Mouse (Mus musculus) intestine, embryonic 14.5 days (tissue): ENCODE data around the gene Rnf141. TPM values are rescaled to one million over a fixed set of nuclear protein-coding genes. Genes with fewer than 3 reads are reported as not detected.

Source experiments
- ATAC-seq: fragments of 200-750 bp; cut with Nextera tagmentation; replicated peaks from 2 replicates; pipeline ENCODE4 v1.8.0; 2017; ENCODE audit warnings: low read depth, moderate number of reproducible peaks, moderate TSS enrichment, moderate library complexity; ENCODE audit not compliant: low FRiP score, low TSS enrichment
- DNase-seq: peaks from one replicate; pipeline ENCODE4 v3.0.0-alpha.2; 2018; ENCODE audit warnings: low spot score
- H3K27ac ChIP-seq: fragments of 300-500 bp; sonication (generic); 2 replicates; pipeline ENCODE4 v1.5.1; 2014; ENCODE audit warnings: low read depth, mild to moderate bottlenecking, control low read depth
- H3K27me3 ChIP-seq: fragments of 300-500 bp; sonication (generic); replicated peaks from 2 replicates; pipeline ENCODE4 v1.6.1; 2014; ENCODE audit warnings: low read length, control low read depth; ENCODE audit not compliant: control insufficient read depth, insufficient read depth
- H3K36me3 ChIP-seq: fragments of 300-500 bp; sonication (generic); 2 replicates; pipeline ENCODE4 v1.6.1; 2014; ENCODE audit warnings: low read length, control low read depth; ENCODE audit not compliant: control insufficient read depth, insufficient read depth
- H3K4me1 ChIP-seq: fragments of 300-500 bp; sonication (generic); replicated peaks from 2 replicates; pipeline ENCODE4 v1.6.1; 2014; ENCODE audit warnings: low read length, control low read depth, mixed read lengths; ENCODE audit not compliant: control insufficient read depth, insufficient read depth
- H3K4me2 ChIP-seq: fragments of 300-500 bp; sonication (generic); 2 replicates; pipeline ENCODE4 v1.6.1; 2014; ENCODE audit warnings: low read length
- H3K4me3 ChIP-seq: fragments of 300-500 bp; sonication (generic); 2 replicates; pipeline ENCODE4 v1.5.1; 2014; ENCODE audit warnings: low read depth, low read length, control low read depth, mixed read lengths
- H3K9ac ChIP-seq: fragments of 300-500 bp; sonication (generic); 2 replicates; pipeline ENCODE4 v1.6.1; 2014; ENCODE audit warnings: mild to moderate bottlenecking, low read length
- H3K9me3 ChIP-seq: fragments of 300-500 bp; sonication (generic); 2 replicates; pipeline ENCODE4 v1.6.1; 2016; ENCODE audit warnings: low read length, control low read depth; ENCODE audit not compliant: control insufficient read depth
- WGBS: fragments of 180-500 bp; shearing (Covaris S2); extraction: QIAGEN DNeasy Blood & Tissue Kit; methylation state at CpG from one replicate; pipeline ENCODE4 v1.1.7; 2014; 5-methylcytosine and 5-hydroxymethylcytosine counted together
- polyA plus RNA-seq: library from polyadenylated mRNA; unstranded; fragments of >200 nt; fragmentation: Nextera tagmentation; extraction: Ambion mirVana; gene quantifications from 2 replicates; pipeline ENCODE4 v1.2.1, GENCODE M21; 2014

Gene Rnf141
- polyA plus RNA-seq, 1 experiment from 2014 or later, result 41.2 TPM

GRCm38 (mm10) chr7:110782845-110783478, 61.3 kb downstream of the Rnf141 start:
- WGBS, result 45% methylated on average over 10 of the region's 10 CpGs
- Histone ChIP-seq H3K27ac (no peak overlapping the region), H3K36me3 (no peaks in the 10 kb centered on the region), H3K4me1 (peaks cover 21% of the 10 kb centered on the region), H3K4me3 (no peak overlapping the region), H3K9me3 (no peaks in the 10 kb centered on the region), H3K4me2 (no peak overlapping the region), H3K27me3 (no peaks in the 10 kb centered on the region), H3K9ac (no peak overlapping the region)
- no peak for DNase-seq
- no peak for ATAC-seq

- no peak for ATAC-seq
- H3K27ac ChIP-seq, result no peak overlapping the region
Observed at GRCm38 (mm10) chr7:110782135-110782534, 62.1 kb downstream of the Rnf141 start.

GRCm38 (mm10) chr7:110781231-110781711, 63.0 kb downstream of the Rnf141 start:
- Histone ChIP-seq H3K27ac (no peak overlapping the region), H3K4me3 (no peak overlapping the region), H3K9me3 (no peaks in the 10 kb centered on the region), H3K36me3 (no peaks in the 10 kb centered on the region), H3K27me3 (no peaks in the 10 kb centered on the region), H3K9ac (no peak overlapping the region), H3K4me1 (peaks cover 21% of the 10 kb centered on the region), H3K4me2 (no peak overlapping the region)
- ATAC-seq (no peak), DNase-seq (no peak)
- 46% methylated on average over 2 of the region's 2 CpGs for WGBS

More at GRCm38 (mm10) chr7:110782135-110782534, 62.1 kb downstream of the Rnf141 start:
- DNase-seq, result no peak
- Histone ChIP-seq H3K4me2 (no peak overlapping the region), H3K4me1 (peaks cover 21% of the 10 kb centered on the region), H3K4me3 (no peak overlapping the region), H3K9me3 (no peaks in the 10 kb centered on the region), H3K9ac (no peak overlapping the region), H3K36me3 (no peaks in the 10 kb centered on the region), H3K27me3 (no peaks in the 10 kb centered on the region)
- WGBS, result 51% methylated on average over 7 of the region's 7 CpGs

- Histone ChIP-seq H3K4me3 (no peak overlapping the region), H3K36me3 (no peaks in the 10 kb centered on the region), H3K9ac (no peak overlapping the region), H3K27ac (no peak overlapping the region), H3K4me2 (no peak overlapping the region), H3K27me3 (no peaks in the 10 kb centered on the region), H3K9me3 (no peaks in the 10 kb centered on the region), H3K4me1 (peaks cover 21% of the 10 kb centered on the region)
- no peak for DNase-seq
- WGBS, result 75% methylated on average over 4 of the region's 4 CpGs
- no peak for ATAC-seq
Observed at GRCm38 (mm10) chr7:110780520-110780919, 63.7 kb downstream of the Rnf141 start.

- 92% methylated on average over 8 of the region's 8 CpGs for WGBS
- no peak overlapping the region for H3K4me3 ChIP-seq
- no peaks in the 10 kb centered on the region for H3K27me3 ChIP-seq
- ATAC-seq (no peak), DNase-seq (no peak)
- H3K9ac ChIP-seq, result no peak overlapping the region
- peaks cover 17% of the 10 kb centered on the region for H3K4me1 ChIP-seq
- no peaks in the 10 kb centered on the region for H3K36me3 ChIP-seq
- H3K4me2 ChIP-seq, result no peak overlapping the region
- H3K27ac ChIP-seq, result no peak overlapping the region
- no peaks in the 10 kb centered on the region for H3K9me3 ChIP-seq
Observed at GRCm38 (mm10) chr7:110779605-110780111, 64.6 kb downstream of the Rnf141 start.

- Histone ChIP-seq H3K4me2 (no peak overlapping the region), H3K27me3 (no peaks in the 10 kb centered on the region), H3K4me3 (no peak overlapping the region), H3K4me1 (peaks cover 21% of the 10 kb centered on the region), H3K9me3 (no peaks in the 10 kb centered on the region), H3K9ac (no peak overlapping the region), H3K27ac (no peak overlapping the region), H3K36me3 (no peaks in the 10 kb centered on the region)
- DNase-seq (no peak), ATAC-seq (no peak)
- WGBS, result 85% methylated on average over 7 of the region's 7 CpGs
Observed at GRCm38 (mm10) chr7:110778933-110779332, 65.3 kb downstream of the Rnf141 start.

GRCm38 (mm10) chr7:110777146-110778001, 66.9 kb downstream of the Rnf141 start:
- DNase-seq (no peak), ATAC-seq (no peak)
- no peak overlapping the region for H3K4me3 ChIP-seq
- H3K4me2 ChIP-seq, result no peak overlapping the region
- H3K27me3 ChIP-seq, result no peaks in the 10 kb centered on the region
- WGBS, result 90% methylated on average over 18 of the region's 18 CpGs
- no peaks in the 10 kb centered on the region for H3K9me3 ChIP-seq
- peaks cover 22% of the 10 kb centered on the region for H3K4me1 ChIP-seq
- H3K27ac ChIP-seq, result no peak overlapping the region
- no peak overlapping the region for H3K9ac ChIP-seq
- H3K36me3 ChIP-seq, result no peaks in the 10 kb centered on the region

- no peak overlapping the region for H3K27ac ChIP-seq
- no peak for ATAC-seq
- H3K4me3 ChIP-seq, result no peak overlapping the region
- no peak overlapping the region for H3K9ac ChIP-seq
- H3K36me3 ChIP-seq, result no peaks in the 10 kb centered on the region
- no peaks in the 10 kb centered on the region for H3K9me3 ChIP-seq
- WGBS, result 68% methylated on average over 8 of the region's 8 CpGs
- DNase-seq, result no peak
- H3K4me2 ChIP-seq, result no peak overlapping the region
- no peaks in the 10 kb centered on the region; the same call in 1 of the 2 replicates for H3K27me3 ChIP-seq
- peaks cover 12% of the 10 kb centered on the region for H3K4me1 ChIP-seq
Observed at GRCm38 (mm10) chr7:110774674-110775073, 69.6 kb downstream of the Rnf141 start.
